Mouse (Mus musculus): ENCODE data around the gene Phf14. TPM values are rescaled to one million over a fixed set of nuclear protein-coding genes. Genes with fewer than 3 reads are reported as not detected.

The Phf14 gene
- polyA plus RNA-seq, 1 experiment from 2014 or later = 133 TPM

- no peak overlapping the region for H3K27ac ChIP-seq (replicated peaks; ENCODE audit: low read depth, low read length)
- ATAC-seq (ENCODE audit: low FRiP score, low TSS enrichment) = no peak
- H3K4me3 ChIP-seq (replicated peaks; ENCODE audit: low read depth, low read length) = no peak overlapping the region
- H3K9me3 ChIP-seq (ENCODE audit: control insufficient read depth, low read length) = no peaks in the 10 kb centered on the region
- no peak overlapping the region for H3K9ac ChIP-seq (replicated peaks; ENCODE audit: low read length)
- peaks cover 19% of the 10 kb centered on the region for H3K36me3 ChIP-seq (ENCODE audit: control insufficient read depth, insufficient read depth, low read length)
- no peak for DNase-seq
- H3K4me1 ChIP-seq (ENCODE audit: control insufficient read depth, insufficient read depth, low read length) = no peaks in the 10 kb centered on the region
- WGBS = 90% methylated on average over 1 of the region's 1 CpGs
- H3K27me3 ChIP-seq (ENCODE audit: control insufficient read depth, insufficient read depth, low read length) = no peaks in the 10 kb centered on the region
- no peak overlapping the region for H3K4me2 ChIP-seq (ENCODE audit: low read length)
Observed at GRCm38 (mm10) chr6:12006001-12006400, 98.4 kb downstream of the Phf14 start.

DNA sequence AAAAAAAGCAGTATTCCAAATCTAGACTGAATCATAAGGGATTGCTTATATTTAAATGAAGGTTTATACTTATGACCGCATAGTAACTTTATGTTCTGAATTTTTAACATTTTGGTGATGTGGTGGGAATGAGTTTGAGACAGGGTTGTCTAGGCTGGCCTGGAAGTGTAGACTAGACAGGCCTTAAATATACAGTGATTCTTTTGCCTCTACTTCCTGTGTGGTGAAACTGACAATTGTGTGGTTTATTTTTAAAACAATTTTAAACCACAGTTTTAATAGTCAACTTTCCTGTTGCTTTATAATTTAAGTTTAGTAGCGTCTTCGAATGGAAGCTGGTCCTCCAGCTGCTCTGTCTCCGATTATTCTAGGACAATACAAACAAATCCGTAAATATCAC, 104.5 kb downstream of the Phf14 start:
- Histone ChIP-seq H3K9me3 (ENCODE audit: control insufficient read depth, low read length) (no peaks in the 10 kb centered on the region), H3K27ac (replicated peaks; ENCODE audit: low read depth, low read length) (no peak overlapping the region), H3K4me1 (ENCODE audit: control insufficient read depth, insufficient read depth, low read length) (no peaks in the 10 kb centered on the region), H3K4me3 (replicated peaks; ENCODE audit: low read depth, low read length) (no peak overlapping the region), H3K36me3 (ENCODE audit: control insufficient read depth, insufficient read depth, low read length) (peaks cover 16% of the 10 kb centered on the region), H3K27me3 (ENCODE audit: control insufficient read depth, insufficient read depth, low read length) (no peaks in the 10 kb centered on the region), H3K4me2 (ENCODE audit: low read length) (no peak overlapping the region), H3K9ac (replicated peaks; ENCODE audit: low read length) (no peak overlapping the region)
- DNase-seq (no peak), ATAC-seq (ENCODE audit: low FRiP score, low TSS enrichment) (no peak)
- WGBS = 93% methylated on average over 5 of the region's 5 CpGs

DNA sequence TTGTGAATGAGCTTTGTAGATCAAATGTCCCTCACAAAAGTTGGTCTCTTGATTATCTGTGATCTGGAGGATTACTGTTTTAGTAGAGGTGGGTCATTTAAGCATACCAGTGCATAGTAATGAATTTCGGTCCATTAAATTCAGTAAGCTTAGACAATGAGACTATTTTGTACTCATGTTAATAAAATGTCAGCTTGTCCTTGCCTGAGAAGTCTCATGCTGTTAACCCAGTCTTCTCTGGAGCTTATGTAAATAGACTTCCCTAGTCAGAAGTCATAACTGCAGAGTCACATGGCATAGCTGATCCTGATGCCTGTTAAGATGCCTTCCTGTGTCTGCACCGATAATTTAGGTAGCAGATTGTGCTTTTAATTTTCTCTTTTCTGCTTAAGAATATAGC, 106.4 kb downstream of the Phf14 start:
- WGBS = 36% methylated on average over 2 of the region's 2 CpGs
- H3K27ac ChIP-seq (replicated peaks; ENCODE audit: low read depth, low read length) = no peak overlapping the region
- H3K4me3 ChIP-seq (replicated peaks; ENCODE audit: low read depth, low read length) = no peak overlapping the region
- 0 out of 2 replicates have a peak, but pooled peaks cover 14% of the 10 kb centered on the region for H3K36me3 ChIP-seq (ENCODE audit: control insufficient read depth, insufficient read depth, low read length)
- no peaks in the 10 kb centered on the region for H3K27me3 ChIP-seq (ENCODE audit: control insufficient read depth, insufficient read depth, low read length)
- DNase-seq = no peak
- ATAC-seq (ENCODE audit: low FRiP score, low TSS enrichment) = no peak
- no peak overlapping the region for H3K4me2 ChIP-seq (ENCODE audit: low read length)
- no peaks in the 10 kb centered on the region for H3K9me3 ChIP-seq (ENCODE audit: control insufficient read depth, low read length)
- H3K4me1 ChIP-seq (ENCODE audit: control insufficient read depth, insufficient read depth, low read length) = no peaks in the 10 kb centered on the region
- H3K9ac ChIP-seq (replicated peaks; ENCODE audit: low read length) = no peak overlapping the region

DNA sequence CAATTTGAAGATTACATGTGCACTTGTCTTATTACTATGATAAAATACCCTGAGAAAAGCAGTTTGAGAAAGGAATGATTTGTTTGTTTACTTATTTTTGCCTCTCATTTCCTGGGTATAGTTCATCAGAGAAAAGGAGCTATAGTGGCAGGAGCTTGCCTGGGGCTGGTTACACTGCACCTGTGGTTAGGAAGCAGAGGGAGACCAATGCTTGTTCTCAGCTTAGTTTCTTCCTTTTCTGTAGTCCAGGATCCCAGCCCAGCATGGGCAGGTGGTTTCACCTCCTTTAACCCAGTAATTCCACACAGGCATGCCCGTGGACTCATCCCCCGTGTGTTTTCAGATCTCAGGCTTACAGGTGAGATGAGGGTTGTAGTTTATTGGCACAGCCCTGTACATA, 107.1 kb downstream of the Phf14 start:
- DNase-seq = no peak
- Histone ChIP-seq H3K4me3 (replicated peaks; ENCODE audit: low read depth, low read length) (no peak overlapping the region), H3K9me3 (ENCODE audit: control insufficient read depth, low read length) (no peaks in the 10 kb centered on the region), H3K4me2 (ENCODE audit: low read length) (no peak overlapping the region), H3K36me3 (ENCODE audit: control insufficient read depth, insufficient read depth, low read length) (0 out of 2 replicates have a peak, but pooled peaks cover 14% of the 10 kb centered on the region), H3K4me1 (ENCODE audit: control insufficient read depth, insufficient read depth, low read length) (no peaks in the 10 kb centered on the region), H3K27ac (replicated peaks; ENCODE audit: low read depth, low read length) (no peak overlapping the region), H3K27me3 (ENCODE audit: control insufficient read depth, insufficient read depth, low read length) (no peaks in the 10 kb centered on the region), H3K9ac (replicated peaks; ENCODE audit: low read length) (no peak overlapping the region)
- no peak for ATAC-seq (ENCODE audit: low FRiP score, low TSS enrichment)
- WGBS = 89% methylated on average over 2 of the region's 2 CpGs

DNA sequence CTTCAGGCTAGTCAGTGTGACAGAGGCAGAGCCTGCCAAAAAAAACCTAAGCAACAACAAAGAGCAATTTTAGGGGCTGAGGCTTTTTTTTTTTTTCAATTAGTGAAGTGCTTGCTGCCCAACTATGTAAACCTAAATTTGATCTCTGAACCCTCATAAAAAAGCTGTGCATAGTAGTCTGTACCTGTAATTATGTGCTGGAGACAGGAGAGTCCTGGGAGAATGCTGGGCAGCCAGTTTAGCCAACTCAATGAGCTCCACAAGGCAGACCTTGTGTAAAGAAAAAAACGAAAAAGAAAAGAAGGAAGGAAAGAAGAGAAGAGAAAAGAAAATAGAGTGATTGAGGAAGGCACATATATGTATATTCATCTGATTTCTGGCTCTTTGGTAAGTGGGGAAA, 112.1 kb downstream of the Phf14 start:
- Histone ChIP-seq H3K4me1 (ENCODE audit: control insufficient read depth, insufficient read depth, low read length) (no peaks in the 10 kb centered on the region), H3K36me3 (ENCODE audit: control insufficient read depth, insufficient read depth, low read length) (peaks cover 20% of the 10 kb centered on the region; the same call in 1 of the 2 replicates), H3K9ac (replicated peaks; ENCODE audit: low read length) (no peak overlapping the region), H3K4me3 (replicated peaks; ENCODE audit: low read depth, low read length) (no peak overlapping the region), H3K4me2 (ENCODE audit: low read length) (no peak overlapping the region), H3K9me3 (ENCODE audit: control insufficient read depth, low read length) (no peaks in the 10 kb centered on the region), H3K27me3 (ENCODE audit: control insufficient read depth, insufficient read depth, low read length) (no peaks in the 10 kb centered on the region), H3K27ac (replicated peaks; ENCODE audit: low read depth, low read length) (no peak overlapping the region)
- no peak for ATAC-seq (ENCODE audit: low FRiP score, low TSS enrichment)
- 84% methylated on average over 1 of the region's 1 CpGs for WGBS
- DNase-seq = no peak

- ATAC-seq (ENCODE audit: low FRiP score, low TSS enrichment) = no peak
- H3K36me3 ChIP-seq (ENCODE audit: control insufficient read depth, insufficient read depth, low read length) = peaks cover 16% of the 10 kb centered on the region; the same call in 1 of the 2 replicates
- H3K9ac ChIP-seq (replicated peaks; ENCODE audit: low read length) = no peak overlapping the region
- H3K27ac ChIP-seq (replicated peaks; ENCODE audit: low read depth, low read length) = no peak overlapping the region
- H3K27me3 ChIP-seq (ENCODE audit: control insufficient read depth, insufficient read depth, low read length) = no peaks in the 10 kb centered on the region
- no peak overlapping the region for H3K4me2 ChIP-seq (ENCODE audit: low read length)
- 92% methylated on average over 3 of the region's 3 CpGs for WGBS
- no peaks in the 10 kb centered on the region for H3K9me3 ChIP-seq (ENCODE audit: control insufficient read depth, low read length)
- no peak for DNase-seq
- H3K4me1 ChIP-seq (ENCODE audit: control insufficient read depth, insufficient read depth, low read length) = no peaks in the 10 kb centered on the region
- H3K4me3 ChIP-seq (replicated peaks; ENCODE audit: low read depth, low read length) = no peak overlapping the region
Observed at GRCm38 (mm10) chr6:12020156-12020555, 112.5 kb downstream of the Phf14 start.

- no peaks in the 10 kb centered on the region for H3K4me1 ChIP-seq (ENCODE audit: control insufficient read depth, insufficient read depth, low read length)
- no peak overlapping the region for H3K4me2 ChIP-seq (ENCODE audit: low read length)
- no peak for ATAC-seq (ENCODE audit: low FRiP score, low TSS enrichment)
- peaks cover 15% of the 10 kb centered on the region; the same call in 1 of the 2 replicates for H3K36me3 ChIP-seq (ENCODE audit: control insufficient read depth, insufficient read depth, low read length)
- no peaks in the 10 kb centered on the region for H3K27me3 ChIP-seq (ENCODE audit: control insufficient read depth, insufficient read depth, low read length)
- DNase-seq = no peak
- H3K9me3 ChIP-seq (ENCODE audit: control insufficient read depth, low read length) = no peaks in the 10 kb centered on the region
- 95% methylated on average over 4 of the region's 4 CpGs for WGBS
- no peak overlapping the region for H3K27ac ChIP-seq (replicated peaks; ENCODE audit: low read depth, low read length)
- H3K9ac ChIP-seq (replicated peaks; ENCODE audit: low read length) = no peak overlapping the region
- no peak overlapping the region for H3K4me3 ChIP-seq (replicated peaks; ENCODE audit: low read depth, low read length)
Observed at GRCm38 (mm10) chr6:12020738-12021137, 113.1 kb downstream of the Phf14 start.

DNA sequence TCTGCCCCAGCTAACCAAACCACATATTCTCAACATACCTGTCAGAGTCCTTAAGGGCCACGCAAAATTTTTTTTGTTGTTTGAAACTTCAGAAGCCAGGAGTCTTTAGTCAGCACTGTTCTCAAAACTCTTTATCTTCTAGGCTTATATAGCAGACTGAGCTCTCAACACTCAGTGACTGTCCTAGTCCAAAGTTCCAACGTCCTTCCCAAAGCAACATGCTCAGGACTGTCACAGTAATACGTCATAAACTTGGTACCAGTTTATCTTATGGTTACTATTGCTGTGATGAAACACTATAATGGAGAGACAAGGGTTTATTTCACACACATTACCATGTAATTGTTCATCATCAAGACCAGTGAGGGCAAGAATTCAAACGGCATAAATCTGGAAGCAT, 113.9 kb downstream of the Phf14 start:
- Histone ChIP-seq H3K27me3 (ENCODE audit: control insufficient read depth, insufficient read depth, low read length) (no peaks in the 10 kb centered on the region), H3K4me1 (ENCODE audit: control insufficient read depth, insufficient read depth, low read length) (no peaks in the 10 kb centered on the region), H3K9ac (replicated peaks; ENCODE audit: low read length) (no peak overlapping the region), H3K9me3 (ENCODE audit: control insufficient read depth, low read length) (no peaks in the 10 kb centered on the region), H3K27ac (replicated peaks; ENCODE audit: low read depth, low read length) (no peak overlapping the region), H3K4me3 (replicated peaks; ENCODE audit: low read depth, low read length) (no peak overlapping the region), H3K36me3 (ENCODE audit: control insufficient read depth, insufficient read depth, low read length) (peaks cover 15% of the 10 kb centered on the region; the same call in 1 of the 2 replicates), H3K4me2 (ENCODE audit: low read length) (no peak overlapping the region)
- DNase-seq = no peak
- 94% methylated on average over 4 of the region's 4 CpGs for WGBS
- no peak for ATAC-seq (ENCODE audit: low FRiP score, low TSS enrichment)

DNA sequence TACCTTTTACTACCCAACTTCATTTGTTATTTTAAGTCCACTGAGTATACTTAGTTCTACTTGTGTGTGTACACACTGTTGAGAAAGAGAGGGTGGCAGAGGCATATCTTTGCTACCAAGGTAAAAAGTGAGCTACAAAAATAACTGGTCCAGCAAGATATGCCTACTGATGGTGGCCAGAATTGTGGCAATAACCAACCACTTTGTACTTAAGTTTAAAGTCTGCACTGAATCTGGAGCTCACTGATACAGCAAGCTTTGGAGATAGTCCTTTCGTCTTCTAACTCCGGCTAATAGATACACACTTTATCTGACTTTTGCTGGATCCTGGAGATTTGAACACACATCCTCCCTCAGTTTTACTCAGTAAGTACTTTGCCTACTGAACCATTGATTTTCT, 115.8 kb downstream of the Phf14 start:
- H3K27me3 ChIP-seq (ENCODE audit: control insufficient read depth, insufficient read depth, low read length) = no peaks in the 10 kb centered on the region
- H3K9ac ChIP-seq (replicated peaks; ENCODE audit: low read length) = no peak overlapping the region
- no peaks in the 10 kb centered on the region for H3K4me1 ChIP-seq (ENCODE audit: control insufficient read depth, insufficient read depth, low read length)
- WGBS = 97% methylated on average over 2 of the region's 2 CpGs
- H3K9me3 ChIP-seq (ENCODE audit: control insufficient read depth, low read length) = no peaks in the 10 kb centered on the region
- no peak overlapping the region for H3K4me3 ChIP-seq (replicated peaks; ENCODE audit: low read depth, low read length)
- peaks cover 15% of the 10 kb centered on the region; the same call in 1 of the 2 replicates for H3K36me3 ChIP-seq (ENCODE audit: control insufficient read depth, insufficient read depth, low read length)
- no peak for DNase-seq
- no peak overlapping the region for H3K27ac ChIP-seq (replicated peaks; ENCODE audit: low read depth, low read length)
- no peak for ATAC-seq (ENCODE audit: low FRiP score, low TSS enrichment)
- no peak overlapping the region for H3K4me2 ChIP-seq (ENCODE audit: low read length)

Data from midbrain, embryonic 14.5 days (tissue).